Mouse (Mus musculus) splenic B cell, adult 2 months (primary cell): ENCODE data around the gene Xpo4.

Experiments used
- DNase-seq: peaks from one replicate; pipeline ENCODE4 v3.0.0-alpha.2; 2011; ENCODE audit warnings: low read depth, low spot score
- H3K27me3 ChIP-seq: 2 replicates; pipeline ENCODE4 v1.6.1; 2012; ENCODE audit warnings: mild to moderate bottlenecking, low read length, moderate library complexity, mixed read lengths; ENCODE audit not compliant: control insufficient read depth, poor library complexity, insufficient read depth, severe bottlenecking
- H3K36me3 ChIP-seq: 2 replicates; pipeline ENCODE4 v1.6.1; 2012; ENCODE audit warnings: mild to moderate bottlenecking, low read length, moderate library complexity, mixed read lengths; ENCODE audit not compliant: control insufficient read depth, poor library complexity, insufficient read depth, severe bottlenecking

Gene Xpo4

GRCm38 (mm10) chr14:57609816-57610329, 55.4 kb downstream of the Xpo4 start:
- no peak for DNase-seq
- Histone ChIP-seq H3K27me3 (no peaks in the 10 kb centered on the region), H3K36me3 (peaks cover 6% of the 10 kb centered on the region; the same call in 1 of the 2 replicates)

DNA sequence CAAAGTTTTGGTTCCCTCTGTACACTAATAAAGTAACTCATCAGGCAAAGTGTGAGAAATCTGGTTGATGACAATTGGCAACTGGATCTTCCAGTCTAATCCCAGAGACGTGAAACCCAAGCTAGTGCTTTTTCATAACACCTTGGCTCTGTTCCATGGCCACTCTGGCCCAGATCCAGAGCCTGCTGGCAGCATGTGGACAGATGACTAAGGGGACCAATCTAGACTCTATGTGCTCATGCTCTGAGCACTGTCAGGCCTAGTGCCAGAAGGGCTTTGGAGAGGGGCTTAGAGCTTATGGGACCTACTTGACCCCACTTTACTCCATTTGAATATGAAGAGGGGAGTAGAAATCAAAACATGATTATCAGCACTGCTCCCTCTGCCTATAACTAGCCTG, 57.7 kb downstream of the Xpo4 start:
- peaks cover 10% of the 10 kb centered on the region for H3K36me3 ChIP-seq
- H3K27me3 ChIP-seq = no peaks in the 10 kb centered on the region
- DNase-seq = no peak

- no peak for DNase-seq
- no peaks in the 10 kb centered on the region for H3K27me3 ChIP-seq
These were observed 58.4 kb downstream of the Xpo4 start for GRCm38 (mm10) chr14:57606663-57607365.

GRCm38 (mm10) chr14:57593279-57593678, 72.0 kb downstream of the Xpo4 start:
- no peak for DNase-seq
- Histone ChIP-seq H3K27me3 (no peaks in the 10 kb centered on the region), H3K36me3 (peaks cover 15% of the 10 kb centered on the region; the same call in 1 of the 2 replicates)

More at GRCm38 (mm10) chr14:57606663-57607365, 58.4 kb downstream of the Xpo4 start:
- peaks cover 10% of the 10 kb centered on the region for H3K36me3 ChIP-seq

DNA sequence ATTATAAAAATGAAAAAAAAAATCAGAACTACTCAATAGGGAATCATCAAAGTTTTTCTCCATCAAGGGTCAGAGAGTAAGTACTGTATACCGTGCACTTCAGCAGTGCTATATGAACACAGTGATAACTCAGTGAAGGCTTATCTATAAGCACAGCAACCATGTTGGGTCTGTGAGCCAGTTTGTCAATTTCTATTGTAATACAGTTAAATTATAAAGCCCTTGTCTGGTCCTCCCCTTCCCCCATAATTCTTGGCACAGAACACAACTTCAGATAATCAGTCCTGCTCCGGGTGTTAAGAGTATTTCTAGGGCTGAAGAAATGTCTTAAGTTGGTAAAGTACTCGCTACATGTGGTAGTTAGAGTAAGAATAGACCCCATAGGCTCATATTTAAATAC, 73.4 kb downstream of the Xpo4 start:
- Histone ChIP-seq H3K27me3 (no peaks in the 10 kb centered on the region), H3K36me3 (peaks cover 17% of the 10 kb centered on the region; the same call in 1 of the 2 replicates)
- DNase-seq = no peak

- H3K27me3 ChIP-seq = no peaks in the 10 kb centered on the region
- DNase-seq = no peak
- no peaks in the 10 kb centered on the region for H3K36me3 ChIP-seq
These were observed 88.7 kb downstream of the Xpo4 start for GRCm38 (mm10) chr14:57576364-57577060.

- H3K27me3 ChIP-seq = no peaks in the 10 kb centered on the region
- no peak for DNase-seq
- H3K36me3 ChIP-seq = no peaks in the 10 kb centered on the region
These were observed 90.2 kb downstream of the Xpo4 start for GRCm38 (mm10) chr14:57574792-57575587.

DNA sequence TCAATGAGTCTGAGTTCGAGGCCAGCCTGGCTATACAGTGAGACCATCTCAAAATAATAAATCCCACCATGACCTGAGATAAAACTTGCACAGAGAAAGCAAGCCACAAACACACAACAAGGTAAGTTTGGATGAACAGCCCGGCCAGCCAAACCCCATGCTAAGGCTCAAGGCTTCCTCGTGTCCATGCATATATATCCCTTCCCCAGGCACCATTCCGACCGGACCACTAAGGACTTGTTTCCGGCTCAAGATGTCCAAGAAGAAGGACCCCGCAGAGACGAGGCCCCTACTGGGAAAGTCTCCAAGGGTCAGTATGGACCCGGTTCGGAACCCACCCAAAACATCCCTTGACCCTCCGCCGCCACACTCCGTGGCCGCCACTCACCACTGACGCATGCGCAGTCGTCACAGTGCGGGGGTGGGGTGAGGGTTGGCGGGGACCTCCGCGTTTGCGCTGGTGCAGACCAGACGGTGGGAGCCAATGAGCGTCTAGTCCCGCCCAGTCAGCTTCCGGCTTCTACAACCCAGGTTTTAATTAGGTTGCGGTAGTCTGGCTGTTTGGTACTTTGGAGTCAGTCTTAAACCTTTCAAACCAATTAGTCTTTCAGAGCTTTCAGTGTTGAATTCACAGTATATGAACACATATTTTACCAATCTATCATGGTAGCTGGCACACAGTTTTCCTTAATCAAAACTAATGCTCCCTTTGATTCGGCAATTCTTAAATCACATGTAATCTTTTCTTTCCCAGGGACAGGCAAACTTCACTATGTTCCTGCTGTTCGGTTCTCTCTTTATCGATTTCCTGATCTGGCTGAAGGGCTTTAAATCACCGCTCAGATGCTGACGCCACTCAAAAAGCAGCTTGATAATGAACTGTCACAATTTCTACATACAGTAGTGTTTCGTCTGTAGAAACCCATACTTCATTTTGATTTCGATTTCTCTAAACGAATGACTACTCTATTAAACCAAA, 93.8 kb downstream of the Xpo4 start, which contains the start of gene Eef1akmt1:
TSS of gene Eef1akmt1 (minus strand) at position 458 of the 979 bp plus-strand sequence.
- no peaks in the 10 kb centered on the region for H3K27me3 ChIP-seq
- H3K36me3 ChIP-seq = no peaks in the 10 kb centered on the region
- DNase-seq = peak; percentile 95

GRCm38 (mm10) chr14:57565626-57566025, 99.6 kb downstream of the Xpo4 start:
- Histone ChIP-seq H3K36me3 (no peaks in the 10 kb centered on the region; the same call in 1 of the 2 replicates), H3K27me3 (no peaks in the 10 kb centered on the region)
- no peak for DNase-seq

- DNase-seq = no peak
- Histone ChIP-seq H3K27me3 (no peaks in the 10 kb centered on the region), H3K36me3 (no peaks in the 10 kb centered on the region)
These were observed 108.3 kb downstream of the Xpo4 start for GRCm38 (mm10) chr14:57556922-57557321.

DNA sequence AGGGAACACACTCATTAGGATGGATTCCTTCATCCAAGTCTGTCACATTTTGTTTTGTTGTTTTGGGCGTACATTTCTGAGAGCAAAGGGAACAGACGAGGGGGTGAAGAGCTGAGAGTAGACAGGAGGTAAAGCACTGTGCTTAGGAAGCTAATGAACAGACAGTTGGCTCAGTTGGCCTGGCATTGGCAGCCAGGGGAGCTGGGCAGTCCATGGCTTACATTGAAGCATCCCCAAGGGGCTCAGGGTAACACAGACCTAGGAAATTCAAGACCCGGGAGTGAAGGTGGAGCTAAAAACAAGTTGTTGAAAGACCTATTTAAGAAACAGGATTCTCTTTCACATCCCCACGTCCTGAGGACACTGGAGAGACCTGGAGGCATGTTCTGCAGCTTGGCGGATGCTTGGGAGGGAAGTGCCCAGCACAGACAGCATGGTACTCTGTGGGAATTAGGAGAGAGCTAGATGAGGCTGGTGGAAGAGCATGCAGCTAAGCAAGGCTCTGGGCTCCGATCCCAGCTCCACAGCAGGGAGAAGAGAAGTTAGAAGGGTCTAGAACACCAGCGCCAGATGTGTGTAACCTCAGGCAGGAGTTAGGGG, 109.7 kb downstream of the Xpo4 start:
- H3K36me3 ChIP-seq = no peaks in the 10 kb centered on the region
- no peaks in the 10 kb centered on the region for H3K27me3 ChIP-seq
- DNase-seq = no peak

GRCm38 (mm10) chr14:57554434-57554833, 110.8 kb downstream of the Xpo4 start:
- H3K27me3 ChIP-seq = no peaks in the 10 kb centered on the region
- 0 out of 2 replicates have a peak, but pooled peaks cover 4% of the 10 kb centered on the region for H3K36me3 ChIP-seq
- DNase-seq = peak; percentile 52

DNA sequence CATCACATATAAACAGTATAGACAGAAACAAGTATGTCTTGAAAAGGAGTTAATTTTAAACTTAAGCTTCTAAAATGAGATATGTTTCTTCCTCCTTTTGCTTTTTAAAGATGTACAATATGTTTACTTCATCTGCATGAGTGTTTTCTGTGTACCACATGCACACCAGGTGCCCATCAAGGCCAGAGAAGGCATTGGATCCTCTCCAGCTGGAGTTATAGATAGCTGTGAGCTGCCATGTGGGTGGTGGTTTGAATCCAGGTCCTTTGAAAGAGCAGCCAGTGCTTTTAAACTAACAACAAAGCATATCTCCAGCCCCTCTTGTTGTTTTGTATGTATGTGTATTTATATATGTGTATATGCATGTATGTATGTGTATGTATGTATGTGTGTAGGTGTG, 112.3 kb downstream of the Xpo4 start:
- H3K36me3 ChIP-seq = 0 out of 2 replicates have a peak, but pooled peaks cover 4% of the 10 kb centered on the region
- DNase-seq = no peak
- H3K27me3 ChIP-seq = no peaks in the 10 kb centered on the region
